Mouse (Mus musculus) kidney, postnatal 0 days (tissue): ENCODE results near the gene Ryr3. TPM values are rescaled to one million over a fixed set of nuclear protein-coding genes. Genes with fewer than 3 reads are reported as not detected.

ENCODE experiments used
- ATAC-seq: fragments of 200-750 bp; cut with Nextera tagmentation; replicated peaks from 2 replicates; pipeline ENCODE4 v1.8.0; 2017; ENCODE audit warnings: low read depth, moderate number of reproducible peaks, moderate TSS enrichment, moderate library complexity; ENCODE audit not compliant: low FRiP score
- DNase-seq: peaks from one replicate; pipeline ENCODE4 v3.0.0-alpha.2; 2016; ENCODE audit warnings: low spot score
- H3K27ac ChIP-seq: fragments of 300-500 bp; sonication (generic); 2 replicates; pipeline ENCODE4 v1.5.1; 2014; ENCODE audit warnings: mild to moderate bottlenecking
- H3K27me3 ChIP-seq: fragments of 300-500 bp; sonication (generic); 2 replicates; pipeline ENCODE4 v1.6.1; 2014; ENCODE audit warnings: low read length, mixed read lengths; ENCODE audit not compliant: insufficient read depth
- H3K36me3 ChIP-seq: fragments of 300-500 bp; sonication (generic); 2 replicates; pipeline ENCODE4 v1.6.1; 2014; ENCODE audit warnings: low read length, mixed read lengths; ENCODE audit not compliant: insufficient read depth
- H3K4me1 ChIP-seq: fragments of 300-500 bp; sonication (generic); replicated peaks from 2 replicates; pipeline ENCODE4 v1.6.1; 2014; ENCODE audit warnings: antibody characterized with exemption, low read length, mixed read lengths; ENCODE audit not compliant: insufficient read depth
- H3K4me2 ChIP-seq: fragments of 300-500 bp; sonication (generic); 2 replicates; pipeline ENCODE4 v1.6.1; 2014; ENCODE audit warnings: mild to moderate bottlenecking, low read length, moderate library complexity, mixed read lengths
- H3K4me3 ChIP-seq: fragments of 300-500 bp; sonication (generic); replicated peaks from 2 replicates; pipeline ENCODE4 v1.5.1; 2014; ENCODE audit warnings: low read depth, low read length
- H3K9ac ChIP-seq: fragments of 300-500 bp; sonication (generic); 2 replicates; pipeline ENCODE4 v1.6.1; 2014; ENCODE audit warnings: low read depth, low read length
- H3K9me3 ChIP-seq: fragments of 300-500 bp; sonication (generic); replicated peaks from 2 replicates; pipeline ENCODE4 v1.6.1; 2016; ENCODE audit warnings: low read length, inconsistent platforms, mixed read lengths
- CTCF ChIP-seq: IDR thresholded peaks from 2 replicates; pipeline ENCODE4 v1.5.1; 2016; ENCODE audit warnings: antibody characterized with exemption, low read depth, mild to moderate bottlenecking, moderate library complexity
- WGBS: fragments of 180-500 bp; shearing (Covaris S2); extraction: QIAGEN DNeasy Blood & Tissue Kit; methylation state at CpG from one replicate; pipeline ENCODE4 v1.1.7; 2014; 5-methylcytosine and 5-hydroxymethylcytosine counted together
- polyA plus RNA-seq: library from polyadenylated mRNA; unstranded; fragments of >200 nt; fragmentation: Nextera tagmentation; extraction: Ambion mirVana; gene quantifications from 2 replicates; pipeline ENCODE4 v1.2.1, GENCODE M21; 2015

Gene Ryr3
- polyA plus RNA-seq, 1 experiment from 2014 or later = 0.22 TPM

DNA sequence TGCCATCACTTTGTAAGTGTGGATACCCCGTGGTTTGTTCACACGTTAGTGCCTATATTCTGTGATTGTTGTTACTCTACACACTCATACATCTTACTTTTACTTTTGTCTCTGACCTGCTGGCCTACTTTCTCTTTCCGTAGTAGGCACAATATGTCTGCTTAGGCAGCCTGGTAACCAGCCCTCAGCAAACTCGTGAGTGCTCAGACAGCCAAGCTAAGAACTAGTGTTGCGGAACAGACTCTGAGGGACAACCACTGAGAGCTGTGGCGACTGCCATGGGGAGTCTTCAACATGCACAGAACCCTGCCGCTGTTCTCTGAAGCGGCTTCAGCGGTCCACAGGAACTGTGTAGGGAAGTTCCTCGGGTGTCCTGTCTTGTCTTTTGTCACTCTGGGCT is 616.7 kb downstream of the Ryr3 start:
- DNase-seq (peak; percentile 14), ATAC-seq (no peak)
- H3K36me3 ChIP-seq = no peaks in the 10 kb centered on the region
- no peak for TF ChIP-seq CTCF
- H3K4me2 ChIP-seq = no peak overlapping the region
- no peak overlapping the region for H3K27ac ChIP-seq
- H3K27me3 ChIP-seq = no peaks in the 10 kb centered on the region
- no peaks in the 10 kb centered on the region for H3K4me1 ChIP-seq
- H3K9me3 ChIP-seq = no peaks in the 10 kb centered on the region
- no peak overlapping the region for H3K4me3 ChIP-seq
- WGBS = 67% methylated on average over 10 of the region's 10 CpGs
- H3K9ac ChIP-seq = no peak overlapping the region

DNA sequence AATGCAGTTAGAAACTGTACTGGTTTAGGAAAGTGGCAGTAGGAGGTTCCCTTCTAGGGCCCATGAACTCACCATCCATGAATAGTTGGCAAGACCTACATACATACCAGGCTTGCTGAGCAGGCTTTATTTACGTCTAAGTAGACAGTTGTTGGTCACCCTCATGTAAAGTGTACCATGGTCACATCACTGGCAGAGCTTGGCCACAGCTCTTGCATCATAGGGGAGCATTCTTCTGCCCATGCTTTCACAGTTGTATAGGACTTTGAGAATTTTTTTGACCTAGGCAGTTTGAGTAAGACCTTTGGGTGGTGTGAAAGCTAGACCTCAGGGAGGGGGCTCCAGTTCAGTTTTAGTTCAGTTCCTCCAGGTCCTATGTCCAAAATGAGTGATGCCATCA is 619.8 kb downstream of the Ryr3 start:
- no peak overlapping the region for H3K27ac ChIP-seq
- H3K4me3 ChIP-seq = no peak overlapping the region
- WGBS = 79% methylated on average over 1 of the region's 1 CpGs
- H3K4me2 ChIP-seq = no peak overlapping the region
- no peaks in the 10 kb centered on the region for H3K4me1 ChIP-seq
- ATAC-seq (no peak), DNase-seq (no peak)
- no peaks in the 10 kb centered on the region for H3K9me3 ChIP-seq
- no peak overlapping the region for H3K9ac ChIP-seq
- H3K36me3 ChIP-seq = no peaks in the 10 kb centered on the region
- no peaks in the 10 kb centered on the region for H3K27me3 ChIP-seq
- TF ChIP-seq CTCF = no peak

DNA sequence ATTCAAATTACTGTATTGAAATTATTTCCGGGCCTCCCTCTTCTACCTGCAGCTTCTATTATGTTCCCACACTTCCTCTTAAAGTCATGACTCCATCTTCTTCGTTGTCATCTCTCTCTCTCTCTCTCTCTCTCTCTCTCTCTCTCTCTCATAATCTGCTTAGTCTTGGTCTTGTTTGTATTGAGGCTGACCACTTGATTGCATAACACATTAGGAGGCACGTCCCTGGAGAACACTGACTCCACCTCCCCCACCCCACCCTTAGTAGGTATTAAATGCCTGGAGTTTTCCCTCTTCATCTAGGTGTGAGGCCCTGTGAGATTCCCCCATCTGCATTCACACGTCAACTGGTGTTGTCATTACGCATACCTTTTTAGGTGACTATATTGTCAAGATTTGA is 620.5 kb downstream of the Ryr3 start:
- Histone ChIP-seq H3K4me3 (no peak overlapping the region), H3K9me3 (no peaks in the 10 kb centered on the region), H3K9ac (no peak overlapping the region), H3K27me3 (no peaks in the 10 kb centered on the region), H3K36me3 (no peaks in the 10 kb centered on the region), H3K4me2 (no peak overlapping the region), H3K27ac (no peak overlapping the region), H3K4me1 (no peaks in the 10 kb centered on the region)
- DNase-seq = no peak
- no peak for ATAC-seq
- 80% methylated on average over 5 of the region's 5 CpGs for WGBS
- TF ChIP-seq CTCF = no peak

DNA sequence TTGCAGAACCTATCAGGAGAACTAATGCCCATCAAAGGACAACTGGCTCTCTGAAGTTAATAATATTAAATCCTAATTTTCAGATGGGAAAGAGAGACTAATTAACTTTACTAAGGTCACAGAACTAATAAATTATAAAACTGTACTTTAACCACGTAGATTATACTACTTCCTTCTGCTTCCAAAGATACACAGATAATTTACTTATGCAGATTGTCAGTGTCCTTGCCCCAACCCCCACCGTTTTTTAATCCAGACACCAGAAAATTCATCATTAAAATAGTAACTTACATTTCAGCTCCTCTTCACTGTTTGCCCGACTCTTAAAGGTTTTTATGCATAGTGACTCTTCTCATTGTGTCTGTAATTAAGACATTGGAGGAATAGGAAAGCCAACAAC is 621.1 kb downstream of the Ryr3 start:
- H3K4me3 ChIP-seq = no peak overlapping the region
- no peak overlapping the region for H3K27ac ChIP-seq
- no peak overlapping the region for H3K9ac ChIP-seq
- no peak for TF ChIP-seq CTCF
- H3K4me1 ChIP-seq = no peaks in the 10 kb centered on the region
- H3K9me3 ChIP-seq = no peaks in the 10 kb centered on the region
- DNase-seq (no peak), ATAC-seq (no peak)
- H3K27me3 ChIP-seq = no peaks in the 10 kb centered on the region
- H3K36me3 ChIP-seq = no peaks in the 10 kb centered on the region
- WGBS = 76% methylated on average over 3 of the region's 3 CpGs
- H3K4me2 ChIP-seq = no peak overlapping the region

DNA sequence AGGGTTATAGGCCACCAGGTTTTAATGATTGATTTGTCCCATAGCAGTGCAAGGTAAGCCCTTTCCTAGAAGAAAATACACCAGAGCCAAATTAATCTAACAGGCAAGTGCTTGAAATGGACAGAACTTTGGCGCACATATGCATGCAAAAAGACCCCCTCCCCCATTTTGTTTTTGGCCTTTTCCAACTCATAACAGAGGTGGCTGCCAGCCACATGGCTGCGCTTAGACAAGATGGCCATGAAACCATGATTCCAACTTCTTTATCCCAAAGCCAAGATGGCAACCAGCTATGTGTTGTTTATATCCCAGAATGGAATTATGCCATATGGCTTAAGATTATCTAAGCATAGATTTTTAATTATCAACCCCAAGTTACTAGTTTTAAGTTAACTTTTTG is 623.1 kb downstream of the Ryr3 start:
- no peak for TF ChIP-seq CTCF
- 77% methylated on average over 2 of the region's 2 CpGs for WGBS
- H3K4me2 ChIP-seq = no peak overlapping the region
- H3K27ac ChIP-seq = no peak overlapping the region
- no peak overlapping the region for H3K9ac ChIP-seq
- DNase-seq = no peak
- H3K36me3 ChIP-seq = no peaks in the 10 kb centered on the region
- no peak overlapping the region for H3K4me3 ChIP-seq
- H3K9me3 ChIP-seq = no peaks in the 10 kb centered on the region
- H3K4me1 ChIP-seq = no peaks in the 10 kb centered on the region
- no peaks in the 10 kb centered on the region for H3K27me3 ChIP-seq
- no peak for ATAC-seq

DNA sequence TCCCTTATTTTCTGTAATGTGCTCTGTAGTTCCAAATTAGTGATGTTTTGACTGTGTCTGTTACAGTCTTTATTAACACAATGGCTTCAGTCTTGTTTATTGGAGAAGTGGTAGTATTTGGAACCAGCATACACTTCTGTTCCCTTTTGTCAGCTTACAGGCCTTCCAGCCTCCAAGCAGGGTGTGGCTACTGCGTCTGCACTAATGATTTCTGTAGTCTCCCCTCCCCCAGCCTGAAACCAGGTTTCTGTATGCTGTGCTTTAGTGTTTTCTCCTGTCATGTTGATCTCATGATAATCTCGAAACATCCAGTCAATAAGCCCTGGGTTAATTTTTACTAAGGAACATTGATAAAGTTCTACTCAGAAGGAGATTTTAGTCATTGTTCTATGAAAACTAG is 623.6 kb downstream of the Ryr3 start:
- Histone ChIP-seq H3K4me2 (no peak overlapping the region), H3K36me3 (no peaks in the 10 kb centered on the region), H3K27me3 (no peaks in the 10 kb centered on the region), H3K9ac (no peak overlapping the region), H3K9me3 (no peaks in the 10 kb centered on the region), H3K27ac (no peak overlapping the region), H3K4me1 (no peaks in the 10 kb centered on the region), H3K4me3 (no peak overlapping the region)
- WGBS = 55% methylated on average over 2 of the region's 2 CpGs
- DNase-seq (no peak), ATAC-seq (no peak)
- TF ChIP-seq CTCF = no peak

DNA sequence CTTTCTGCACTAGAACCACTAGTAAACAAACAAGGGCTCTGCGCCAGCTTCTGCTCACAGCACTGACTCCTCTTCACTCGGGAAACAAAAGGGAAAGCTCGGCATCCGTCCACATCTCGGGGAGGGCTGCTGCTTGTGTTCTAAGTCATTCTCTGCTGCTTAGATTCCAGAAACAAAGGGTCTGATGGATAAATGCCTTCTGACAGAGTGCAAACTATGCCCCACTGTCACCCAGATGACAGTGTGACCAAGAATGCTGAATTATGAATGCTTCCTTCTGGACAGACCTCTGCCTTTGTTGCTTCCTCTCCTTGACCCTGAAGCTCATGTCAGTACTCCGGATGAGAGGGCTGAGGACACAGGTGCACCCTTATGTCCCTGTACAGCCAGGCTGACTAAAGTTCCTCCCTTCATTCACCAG is 625.4 kb downstream of the Ryr3 start:
- no peaks in the 10 kb centered on the region for H3K9me3 ChIP-seq
- H3K4me2 ChIP-seq = no peak overlapping the region
- no peak overlapping the region for H3K4me3 ChIP-seq
- H3K36me3 ChIP-seq = no peaks in the 10 kb centered on the region
- WGBS = 62% methylated on average over 6 of the region's 6 CpGs
- H3K9ac ChIP-seq = no peak overlapping the region
- ATAC-seq (no peak), DNase-seq (no peak)
- H3K27me3 ChIP-seq = no peaks in the 10 kb centered on the region
- TF ChIP-seq CTCF = no peak
- H3K4me1 ChIP-seq = no peaks in the 10 kb centered on the region
- H3K27ac ChIP-seq = no peak overlapping the region
